Mouse (Mus musculus): ENCODE measurements around the gene Olfr128. TPM values are rescaled to one million over a fixed set of nuclear protein-coding genes. Genes with fewer than 3 reads are reported as not detected.
"Not testable (repeated sequence)": the region's sequence is repeated elsewhere in the genome, so short reads cannot be mapped to it uniquely, and the experiment has no call there.

Olfr128 gene
- polyA plus RNA-seq (2015; fragmentation: Nextera tagmentation; extraction: Ambion mirVana): not detected in 2 replicates

DNA sequence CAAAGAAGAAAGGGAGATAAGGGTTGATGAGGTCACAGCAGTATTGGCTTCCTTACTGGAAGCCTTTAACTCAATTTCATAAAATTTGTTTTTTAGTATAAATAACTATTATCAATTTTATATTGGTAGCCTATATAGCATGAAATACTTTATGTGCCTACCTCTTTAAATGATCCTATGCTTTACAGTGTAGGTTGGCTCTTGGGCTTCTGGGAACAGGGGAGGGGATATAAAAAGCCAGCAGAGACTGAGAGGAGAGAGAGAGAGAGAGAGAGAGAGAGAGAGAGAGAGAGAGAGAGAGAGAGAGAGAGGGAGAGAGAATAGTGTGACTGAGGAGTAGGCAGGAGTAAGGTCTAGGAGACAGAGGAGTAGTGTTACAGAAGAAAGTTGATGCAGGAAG, at the start of gene Olfr128:
Gene Olfr128, plus strand, starts transcription at position 301 of the 400 bp plus-strand sequence.
- Histone ChIP-seq H3K27me3 (ENCODE audit: insufficient read depth, low read length) (no peaks in the 10 kb centered on the region), H3K4me1 (replicated peaks; ENCODE audit: insufficient read depth, low read length) (no peaks in the 10 kb centered on the region), H3K36me3 (ENCODE audit: insufficient read depth, low read length) (no peaks in the 10 kb centered on the region), H3K9me3 (replicated peaks; ENCODE audit: low read length) (no peaks in the 10 kb centered on the region), H3K4me3 (replicated peaks; ENCODE audit: low read depth, low read length) (no peak within 1 kb of the TSS), H3K9ac (ENCODE audit: low read depth, low read length) (no peak within 1 kb of the TSS), H3K4me2 (ENCODE audit: low read length) (no peak within 1 kb of the TSS), H3K27ac (no peak within 1 kb of the TSS)
- no peak for TF ChIP-seq CTCF (IDR thresholded peaks at IDR 0.05; ENCODE audit: low read depth)
- ATAC-seq (replicated peaks; ENCODE audit: low FRiP score, low read depth): no peak
- DNase-seq (ENCODE audit: low spot score): no peak

DNA sequence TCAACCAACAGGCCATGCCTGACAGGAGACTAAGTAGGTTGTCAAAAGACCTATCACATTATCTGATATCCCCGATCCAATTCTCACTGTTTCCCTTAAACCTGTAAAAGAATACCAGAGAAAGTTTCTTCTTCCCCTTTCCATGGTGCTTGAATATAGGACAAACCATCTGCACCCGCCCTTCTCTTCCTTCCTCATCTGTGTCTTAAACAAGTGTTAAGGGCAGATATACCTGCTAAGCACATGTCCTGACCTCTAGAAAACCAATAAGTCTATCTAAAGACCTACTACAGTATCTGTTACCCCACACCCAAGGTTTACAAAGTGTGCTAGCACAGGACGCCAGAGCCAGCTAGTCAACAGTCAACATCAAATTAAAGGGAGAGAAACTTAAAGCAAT, 46.5 kb upstream of the Olfr128 start:
- Histone ChIP-seq H3K9ac (ENCODE audit: low read depth, low read length) (no peak overlapping the region), H3K4me3 (replicated peaks; ENCODE audit: low read depth, low read length) (no peak overlapping the region), H3K4me1 (replicated peaks; ENCODE audit: insufficient read depth, low read length) (no peaks in the 10 kb centered on the region), H3K27ac (no peak overlapping the region), H3K36me3 (ENCODE audit: insufficient read depth, low read length) (no peaks in the 10 kb centered on the region), H3K4me2 (ENCODE audit: low read length) (no peak overlapping the region), H3K9me3 (replicated peaks; ENCODE audit: low read length) (no peaks in the 10 kb centered on the region), H3K27me3 (ENCODE audit: insufficient read depth, low read length) (no peaks in the 10 kb centered on the region)
- TF ChIP-seq CTCF (IDR thresholded peaks at IDR 0.05; ENCODE audit: low read depth): no peak
- 75% methylated on average over 3 of the region's 3 CpGs for WGBS
- ATAC-seq (replicated peaks; ENCODE audit: low FRiP score, low read depth): no peak
- no peak for DNase-seq (ENCODE audit: low spot score)

DNA sequence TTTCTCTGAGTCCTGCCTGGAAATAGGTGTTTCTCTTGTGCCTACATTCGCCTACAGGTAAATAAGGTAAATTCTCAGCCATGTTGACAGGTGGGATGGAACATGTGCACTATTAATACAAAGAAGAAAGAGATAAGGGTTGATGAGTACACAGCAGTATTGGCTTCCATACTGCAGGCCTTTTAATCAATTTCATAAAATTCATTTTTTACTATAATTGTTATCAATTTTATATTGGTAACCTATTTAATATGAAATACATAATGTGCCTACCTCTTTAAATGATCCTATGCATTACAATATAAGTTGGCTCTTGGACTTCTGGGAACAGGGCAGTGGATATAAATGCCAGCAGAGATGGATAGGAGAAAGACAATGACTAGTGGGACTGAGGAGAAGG, 20.2 kb upstream of the Olfr128 start, which contains the start of gene Olfr127:
Gene Olfr127, plus strand, starts transcription at position 301 of the 400 bp plus-strand sequence.
- TF ChIP-seq CTCF (IDR thresholded peaks at IDR 0.05; ENCODE audit: low read depth): no peak
- DNase-seq (ENCODE audit: low spot score): no peak
- Histone ChIP-seq H3K27me3 (ENCODE audit: insufficient read depth, low read length) (no peaks in the 10 kb centered on the region), H3K4me3 (replicated peaks; ENCODE audit: low read depth, low read length) (no peak within 1 kb of the TSS), H3K9me3 (replicated peaks; ENCODE audit: low read length) (no peaks in the 10 kb centered on the region), H3K4me1 (replicated peaks; ENCODE audit: insufficient read depth, low read length) (no peaks in the 10 kb centered on the region), H3K36me3 (ENCODE audit: insufficient read depth, low read length) (no peaks in the 10 kb centered on the region), H3K9ac (ENCODE audit: low read depth, low read length) (no peak within 1 kb of the TSS), H3K27ac (no peak within 1 kb of the TSS), H3K4me2 (ENCODE audit: low read length) (no peak within 1 kb of the TSS)
- no peak for ATAC-seq (replicated peaks; ENCODE audit: low FRiP score, low read depth)
- WGBS: 59% methylated on average over 1 of the region's 1 CpGs

DNA sequence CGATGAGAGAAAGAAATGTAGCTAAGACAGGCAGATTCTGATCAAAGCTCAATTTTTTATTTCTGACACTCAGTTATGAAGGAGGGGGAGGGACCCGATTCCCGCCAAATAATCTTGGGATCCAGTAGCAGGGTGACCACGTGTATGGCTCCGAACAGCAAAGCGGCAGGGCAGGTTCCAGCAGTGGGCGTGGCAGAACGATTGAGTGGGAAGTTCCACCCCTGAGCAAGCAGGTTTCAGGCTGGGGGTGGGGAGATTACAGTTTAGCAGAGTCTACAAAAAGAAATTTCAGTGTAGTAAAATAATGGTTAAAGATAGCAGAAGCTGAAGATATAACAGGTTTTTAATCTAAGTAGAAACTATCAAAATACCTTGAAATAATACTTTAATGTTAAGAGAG, 13.5 kb upstream of the Olfr128 start:
- not testable (repeated sequence) for H3K4me2 ChIP-seq (ENCODE audit: low read length); H3K27ac ChIP-seq; DNase-seq (ENCODE audit: low spot score); H3K27me3 ChIP-seq (ENCODE audit: insufficient read depth, low read length); H3K36me3 ChIP-seq (ENCODE audit: insufficient read depth, low read length); H3K4me1 ChIP-seq (replicated peaks; ENCODE audit: insufficient read depth, low read length); ATAC-seq (replicated peaks; ENCODE audit: low FRiP score, low read depth); H3K4me3 ChIP-seq (replicated peaks; ENCODE audit: low read depth, low read length); H3K9ac ChIP-seq (ENCODE audit: low read depth, low read length); H3K9me3 ChIP-seq (replicated peaks; ENCODE audit: low read length)
- 76% methylated on average over 8 of the region's 8 CpGs for WGBS

DNA sequence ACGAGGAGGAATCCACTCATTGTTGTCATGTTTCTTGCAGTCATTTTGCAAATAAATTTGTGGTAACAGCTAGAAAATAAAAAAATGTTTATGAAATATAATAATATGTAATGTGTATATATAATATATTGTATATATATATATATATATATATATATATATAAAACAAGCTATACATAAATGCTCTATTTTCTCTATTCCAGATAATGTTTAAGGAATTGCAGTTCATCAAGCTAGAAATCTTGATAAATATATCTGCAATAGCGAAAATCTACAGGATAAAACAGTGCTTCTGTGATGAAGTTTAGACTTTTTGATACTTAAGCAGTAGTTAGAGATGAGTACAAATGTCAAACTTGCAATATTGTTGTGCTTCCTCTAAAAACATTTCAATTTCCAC, 32.6 kb downstream of the Olfr128 start, which contains the start of gene Olfr761:
Gene Olfr761, minus strand, starts transcription at position 101 of the 400 bp plus-strand sequence.
- H3K27me3 ChIP-seq (ENCODE audit: insufficient read depth, low read length): no peaks in the 10 kb centered on the region
- WGBS: 68% methylated on average over 2 of the region's 2 CpGs
- no peak for DNase-seq (ENCODE audit: low spot score)
- no peaks in the 10 kb centered on the region for H3K4me1 ChIP-seq (replicated peaks; ENCODE audit: insufficient read depth, low read length)
- no peak for ATAC-seq (replicated peaks; ENCODE audit: low FRiP score, low read depth)
- no peak within 1 kb of the TSS for H3K27ac ChIP-seq
- no peak within 1 kb of the TSS for H3K9ac ChIP-seq (ENCODE audit: low read depth, low read length)
- H3K36me3 ChIP-seq (ENCODE audit: insufficient read depth, low read length): no peaks in the 10 kb centered on the region
- H3K4me2 ChIP-seq (ENCODE audit: low read length): no peak within 1 kb of the TSS
- no peak within 1 kb of the TSS for H3K4me3 ChIP-seq (replicated peaks; ENCODE audit: low read depth, low read length)
- no peak for TF ChIP-seq CTCF (IDR thresholded peaks at IDR 0.05; ENCODE audit: low read depth)
- no peaks in the 10 kb centered on the region for H3K9me3 ChIP-seq (replicated peaks; ENCODE audit: low read length)

DNA sequence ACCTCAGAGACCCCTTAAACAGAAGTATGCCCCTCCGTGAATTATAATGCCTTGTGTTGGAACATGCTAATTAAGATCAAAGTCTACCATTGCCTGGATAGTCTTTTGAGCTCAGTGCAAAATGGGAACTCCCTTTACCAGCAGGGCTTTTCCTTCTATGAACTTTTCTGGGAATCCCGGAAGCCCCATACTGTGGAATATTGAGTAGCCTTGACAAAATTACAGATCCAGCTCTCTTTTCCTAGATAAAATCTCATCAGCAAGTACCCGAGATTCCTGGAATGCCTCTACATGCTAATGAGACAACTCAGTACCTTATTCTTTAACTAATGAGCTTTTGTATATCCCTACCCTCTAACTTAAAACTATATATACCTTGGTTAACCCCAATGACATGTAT, 53.2 kb downstream of the Olfr128 start:
- Histone ChIP-seq H3K36me3 (ENCODE audit: insufficient read depth, low read length) (no peaks in the 10 kb centered on the region), H3K4me2 (ENCODE audit: low read length) (no peak overlapping the region), H3K4me1 (replicated peaks; ENCODE audit: insufficient read depth, low read length) (no peaks in the 10 kb centered on the region), H3K9ac (ENCODE audit: low read depth, low read length) (no peak overlapping the region), H3K27me3 (ENCODE audit: insufficient read depth, low read length) (no peaks in the 10 kb centered on the region), H3K9me3 (replicated peaks; ENCODE audit: low read length) (no peaks in the 10 kb centered on the region), H3K27ac (no peak overlapping the region), H3K4me3 (replicated peaks; ENCODE audit: low read depth, low read length) (no peak overlapping the region)
- no peak for ATAC-seq (replicated peaks; ENCODE audit: low FRiP score, low read depth)
- no peak for DNase-seq (ENCODE audit: low spot score)
- 81% methylated on average over 3 of the region's 3 CpGs for WGBS
- TF ChIP-seq CTCF (IDR thresholded peaks at IDR 0.05; ENCODE audit: low read depth): no peak

Other genes with a start within 250 kb of the Olfr128 start
- gene Olfr119, start 224.0 kb upstream of the Olfr128 start, polyA plus RNA-seq (2015; fragmentation: Nextera tagmentation; extraction: Ambion mirVana): not detected in 2 replicates
- gene Olfr120, start 198.7 kb upstream of the Olfr128 start, polyA plus RNA-seq (2015; fragmentation: Nextera tagmentation; extraction: Ambion mirVana): not detected in 2 replicates
- gene Olfr121, start 171.7 kb upstream of the Olfr128 start, polyA plus RNA-seq (2015; fragmentation: Nextera tagmentation; extraction: Ambion mirVana): not detected in 2 replicates
- gene Olfr122, start 151.9 kb upstream of the Olfr128 start, polyA plus RNA-seq (2015; fragmentation: Nextera tagmentation; extraction: Ambion mirVana): not detected in 2 replicates
- not detected in 2 replicates for gene Olfr123, start 127.0 kb upstream of the Olfr128 start, polyA plus RNA-seq (2015; fragmentation: Nextera tagmentation; extraction: Ambion mirVana)
- not detected in 2 replicates for gene Olfr124, start 120.7 kb upstream of the Olfr128 start, polyA plus RNA-seq (2015; fragmentation: Nextera tagmentation; extraction: Ambion mirVana)
- not detected in 2 replicates for gene Olfr125, start 87.6 kb upstream of the Olfr128 start, polyA plus RNA-seq (2015; fragmentation: Nextera tagmentation; extraction: Ambion mirVana)
- not detected in 2 replicates for gene Olfr126, start 73.1 kb upstream of the Olfr128 start, polyA plus RNA-seq (2015; fragmentation: Nextera tagmentation; extraction: Ambion mirVana)
- not detected in 2 replicates for gene Olfr127, start 20.1 kb upstream of the Olfr128 start, polyA plus RNA-seq (2015; fragmentation: Nextera tagmentation; extraction: Ambion mirVana)
- gene Olfr761, start 32.5 kb downstream of the Olfr128 start, polyA plus RNA-seq (2015; fragmentation: Nextera tagmentation; extraction: Ambion mirVana): not detected in 2 replicates
- not detected in 2 replicates for gene Olfr129, start 139.5 kb downstream of the Olfr128 start, polyA plus RNA-seq (2015; fragmentation: Nextera tagmentation; extraction: Ambion mirVana)
- gene Olfr130, start 143.4 kb downstream of the Olfr128 start, polyA plus RNA-seq (2015; fragmentation: Nextera tagmentation; extraction: Ambion mirVana): not detected in 2 replicates
- gene Olfr131, start 168.1 kb downstream of the Olfr128 start, polyA plus RNA-seq (2015; fragmentation: Nextera tagmentation; extraction: Ambion mirVana): not detected in 2 replicates
- not detected in 2 replicates for gene Olfr132, start 214.0 kb downstream of the Olfr128 start, polyA plus RNA-seq (2015; fragmentation: Nextera tagmentation; extraction: Ambion mirVana)
- gene Olfr133, start 224.7 kb downstream of the Olfr128 start, polyA plus RNA-seq (2015; fragmentation: Nextera tagmentation; extraction: Ambion mirVana): not detected in 2 replicates

All from kidney, postnatal 0 days (tissue).